Mouse (Mus musculus) midbrain, postnatal 0 days (tissue): ENCODE measurements at regions not wholly inside any gene's neighbourhood (a gene's known extent, or its start where the extent isn't known, plus 50 kb on each side); places are given as distances from the start of the nearest gene placed in this dataset.

ENCODE experiments used
- ATAC-seq: fragments of 200-750 bp; cut with Nextera tagmentation; 2 replicates; pipeline ENCODE4 v1.8.0; 2017; ENCODE audit warnings: moderate number of reproducible peaks, mild to moderate bottlenecking, moderate TSS enrichment, moderate library complexity; ENCODE audit not compliant: low FRiP score
- DNase-seq: peaks from one replicate; pipeline ENCODE4 v3.0.0-alpha.2; 2015; ENCODE audit warnings: low spot score
- H3K27ac ChIP-seq: fragments of 300-500 bp; sonication (generic); 2 replicates; pipeline ENCODE4 v1.5.1; 2014; ENCODE audit warnings: low read depth, mild to moderate bottlenecking, low read length, mixed read lengths
- H3K27me3 ChIP-seq: fragments of 300-500 bp; sonication (generic); 2 replicates; pipeline ENCODE4 v1.6.1; 2014; ENCODE audit warnings: low read length, control low read depth, mixed read lengths; ENCODE audit not compliant: insufficient read depth
- H3K36me3 ChIP-seq: fragments of 300-500 bp; sonication (generic); 2 replicates; pipeline ENCODE4 v1.6.1; 2014; ENCODE audit warnings: low read length, control low read depth, mixed read lengths; ENCODE audit not compliant: insufficient read depth
- H3K4me1 ChIP-seq: fragments of 300-500 bp; sonication (generic); 2 replicates; pipeline ENCODE4 v1.6.1; 2014; ENCODE audit warnings: mild to moderate bottlenecking, control low read depth, antibody characterized with exemption, low read length, mixed read lengths; ENCODE audit not compliant: insufficient read depth
- H3K4me2 ChIP-seq: fragments of 300-500 bp; sonication (generic); 2 replicates; pipeline ENCODE4 v1.6.1; 2014; ENCODE audit warnings: low read depth, mild to moderate bottlenecking, low read length, mixed read lengths; ENCODE audit not compliant: poor library complexity, severe bottlenecking
- H3K4me3 ChIP-seq: fragments of 300-500 bp; sonication (generic); 2 replicates; pipeline ENCODE4 v1.5.1; 2014; ENCODE audit warnings: low read depth, mild to moderate bottlenecking, low read length, moderate library complexity
- H3K9ac ChIP-seq: fragments of 300-500 bp; sonication (generic); replicated peaks from 2 replicates; pipeline ENCODE4 v1.6.1; 2014; ENCODE audit warnings: mild to moderate bottlenecking, low read length, moderate library complexity, mixed read lengths; ENCODE audit not compliant: poor library complexity, severe bottlenecking
- H3K9me3 ChIP-seq: fragments of 300-500 bp; sonication (generic); 2 replicates; pipeline ENCODE4 v1.6.1; 2016; ENCODE audit warnings: low read length, control low read depth
- CTCF ChIP-seq: IDR thresholded peaks from 2 replicates; pipeline ENCODE4 v1.5.1; 2016; ENCODE audit warnings: antibody characterized with exemption, mild to moderate bottlenecking
- WGBS: fragments of 180-500 bp; shearing (Covaris S2); extraction: QIAGEN DNeasy Blood & Tissue Kit; methylation state at CpG from one replicate; pipeline ENCODE4 v1.1.7; 2014; 5-methylcytosine and 5-hydroxymethylcytosine counted together

DNA sequence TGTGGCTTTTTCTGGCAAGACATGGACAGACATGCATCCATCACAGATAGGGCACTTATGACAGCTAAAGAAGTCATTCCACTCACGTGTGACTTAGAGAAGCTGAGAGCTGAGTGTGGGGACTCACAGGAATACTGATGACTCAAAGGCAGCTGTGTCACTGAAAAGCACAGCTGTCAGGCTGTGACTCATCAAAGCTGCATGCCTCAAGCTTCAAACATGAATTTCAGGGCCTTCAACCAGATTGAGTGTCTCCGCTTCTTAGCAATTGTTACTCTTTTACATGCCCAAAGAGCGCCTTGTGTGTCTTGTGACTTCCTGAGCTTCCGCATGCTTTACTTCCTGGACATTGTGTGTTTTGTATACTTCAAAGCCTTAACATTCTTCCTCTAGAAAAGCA, 276.2 kb upstream of the Chrm3 start:
- ATAC-seq (peak; percentile 69), DNase-seq (peak; percentile 17)
- no peaks in the 10 kb centered on the region for H3K4me1 ChIP-seq
- WGBS: 60% methylated on average over 4 of the region's 4 CpGs
- H3K27me3 ChIP-seq: no peaks in the 10 kb centered on the region
- no peak for TF ChIP-seq CTCF
- H3K9ac ChIP-seq: no peak overlapping the region
- no peak overlapping the region for H3K4me3 ChIP-seq
- no peaks in the 10 kb centered on the region for H3K9me3 ChIP-seq
- no peaks in the 10 kb centered on the region for H3K36me3 ChIP-seq
- no peak overlapping the region for H3K4me2 ChIP-seq
- no peak overlapping the region for H3K27ac ChIP-seq

DNA sequence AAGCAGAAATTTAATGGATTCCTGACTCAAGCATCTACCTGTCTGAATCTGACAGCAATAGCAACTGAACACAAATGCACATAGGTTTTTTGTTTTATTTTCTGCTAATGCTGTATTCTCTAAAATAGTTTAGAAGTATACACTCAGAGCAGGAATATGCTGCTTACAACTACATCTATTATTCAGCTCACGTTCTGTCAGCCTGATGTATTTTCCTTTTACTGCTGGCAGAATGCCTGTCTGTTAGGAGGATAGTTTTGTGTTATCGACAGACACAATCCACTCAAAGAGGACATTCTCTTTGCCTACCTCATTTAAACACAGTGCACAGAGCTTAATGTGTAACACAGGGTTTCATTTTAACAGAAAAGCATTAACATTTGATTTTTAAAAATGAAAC, 269.8 kb upstream of the Chrm3 start:
- Histone ChIP-seq H3K27me3 (no peaks in the 10 kb centered on the region), H3K9ac (no peak overlapping the region), H3K27ac (no peak overlapping the region), H3K4me1 (0 out of 2 replicates have a peak, but pooled peaks cover 3% of the 10 kb centered on the region), H3K9me3 (no peaks in the 10 kb centered on the region), H3K4me2 (no peak overlapping the region), H3K36me3 (no peaks in the 10 kb centered on the region), H3K4me3 (no peak overlapping the region)
- DNase-seq (peak; percentile 30), ATAC-seq (no peak)
- WGBS: 40% methylated on average over 2 of the region's 2 CpGs
- TF ChIP-seq CTCF: no peak

DNA sequence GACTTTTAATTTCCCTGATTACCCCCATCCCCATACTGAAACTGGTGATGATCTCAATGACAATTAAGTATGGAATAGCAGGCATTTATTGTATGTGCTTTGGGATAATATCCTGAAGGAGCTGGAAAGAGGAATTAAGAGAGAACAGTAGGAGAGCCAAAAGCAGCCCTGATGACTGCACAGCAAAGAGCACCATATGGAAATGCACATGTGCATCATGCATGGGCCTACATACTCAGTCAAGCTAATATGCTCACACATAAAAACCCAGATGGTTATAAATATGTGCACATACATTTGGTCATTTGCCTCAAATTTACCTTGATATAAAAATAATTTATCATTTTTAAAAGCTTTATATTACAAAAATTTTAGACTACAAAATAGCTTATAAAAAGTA, 259.0 kb upstream of the Chrm3 start:
- Histone ChIP-seq H3K4me3 (no peak overlapping the region), H3K4me2 (no peak overlapping the region), H3K27ac (no peak overlapping the region), H3K9me3 (no peaks in the 10 kb centered on the region), H3K4me1 (no peaks in the 10 kb centered on the region), H3K36me3 (no peaks in the 10 kb centered on the region), H3K27me3 (no peaks in the 10 kb centered on the region), H3K9ac (no peak overlapping the region)
- ATAC-seq (no peak), DNase-seq (no peak)
- no peak for TF ChIP-seq CTCF

DNA sequence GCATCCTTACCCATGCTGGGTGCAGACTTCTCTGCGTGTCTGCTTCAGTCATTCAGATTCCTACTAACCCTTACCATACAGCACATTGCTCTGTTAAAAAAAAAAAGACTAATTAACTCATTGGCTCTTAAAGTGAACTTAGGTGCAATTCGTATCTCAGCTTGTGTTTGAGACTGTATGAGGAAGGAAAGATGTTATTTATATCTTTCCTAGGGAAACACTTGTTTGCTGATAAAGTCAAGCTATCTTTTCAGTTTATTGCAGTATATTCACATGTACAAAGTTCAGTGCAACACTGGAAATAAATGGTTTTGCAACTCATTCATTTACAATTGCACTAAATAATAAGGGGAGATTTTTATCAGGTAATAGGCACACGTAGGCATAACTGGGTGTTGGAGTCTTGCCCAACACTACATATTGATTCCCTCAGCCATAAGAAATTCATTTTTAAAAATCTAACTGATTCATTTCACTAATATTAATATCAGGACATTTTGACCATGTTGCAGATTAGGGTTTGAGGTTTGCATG, 257.8 kb upstream of the Chrm3 start:
- Histone ChIP-seq H3K4me3 (no peak overlapping the region), H3K9ac (no peak overlapping the region), H3K27ac (no peak overlapping the region), H3K4me2 (no peak overlapping the region), H3K36me3 (no peaks in the 10 kb centered on the region), H3K9me3 (no peaks in the 10 kb centered on the region), H3K4me1 (no peaks in the 10 kb centered on the region), H3K27me3 (no peaks in the 10 kb centered on the region)
- DNase-seq (no peak), ATAC-seq (no peak)
- WGBS: 78% methylated on average over 3 of the region's 3 CpGs
- TF ChIP-seq CTCF: no peak

DNA sequence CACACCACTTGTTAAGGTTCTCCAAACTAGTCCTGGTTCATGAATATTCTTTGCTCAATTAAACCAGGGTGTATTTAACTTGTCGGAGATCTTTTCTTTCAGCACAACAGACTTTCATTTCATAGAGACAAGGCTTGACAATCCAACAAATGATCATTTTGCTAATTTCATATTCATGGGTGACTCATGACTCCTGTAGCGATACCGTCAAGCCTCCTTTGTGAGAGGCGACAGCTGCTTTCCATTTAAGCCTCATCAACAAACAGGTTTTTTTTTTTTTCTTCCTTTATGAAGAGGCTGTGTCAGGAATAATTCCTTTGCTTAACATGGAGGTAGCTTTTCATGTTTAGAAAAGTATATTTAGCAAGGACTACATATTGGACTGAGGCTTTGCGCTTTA, 214.3 kb upstream of the Chrm3 start:
- Histone ChIP-seq H3K4me3 (no peak overlapping the region), H3K36me3 (no peaks in the 10 kb centered on the region), H3K4me2 (no peak overlapping the region), H3K27me3 (no peaks in the 10 kb centered on the region), H3K27ac (no peak overlapping the region), H3K9me3 (no peaks in the 10 kb centered on the region), H3K9ac (no peak overlapping the region), H3K4me1 (no peaks in the 10 kb centered on the region)
- 65% methylated on average over 5 of the region's 5 CpGs for WGBS
- ATAC-seq: no peak
- TF ChIP-seq CTCF: no peak
- no peak for DNase-seq

DNA sequence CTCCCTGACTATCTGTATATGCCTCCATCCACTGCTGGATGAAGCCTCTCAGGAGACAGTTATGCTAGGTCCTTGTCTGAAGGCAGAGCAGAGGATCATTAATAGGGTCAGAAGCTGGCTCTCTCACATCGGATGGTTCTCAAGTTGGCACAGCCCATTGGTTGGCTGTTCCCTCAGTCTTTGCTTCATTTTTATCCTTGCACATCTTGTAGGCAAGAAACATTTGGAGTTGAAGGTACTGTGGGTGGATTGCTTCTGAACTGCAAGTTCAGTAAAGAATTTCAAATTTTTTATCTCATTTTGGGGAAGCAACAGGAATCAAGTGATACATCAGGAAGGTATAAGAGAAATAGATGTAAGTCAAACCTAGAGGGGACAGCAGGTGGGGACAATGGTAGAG, 206.2 kb upstream of the Chrm3 start:
- no peak for ATAC-seq
- H3K27me3 ChIP-seq: no peaks in the 10 kb centered on the region
- 94% methylated on average over 1 of the region's 1 CpGs for WGBS

More for the DNA sequence above, 206.2 kb upstream of the Chrm3 start:
- Histone ChIP-seq H3K9me3 (no peaks in the 10 kb centered on the region), H3K4me3 (no peak overlapping the region), H3K4me1 (no peaks in the 10 kb centered on the region), H3K9ac (no peak overlapping the region), H3K27ac (no peak overlapping the region), H3K4me2 (no peak overlapping the region), H3K36me3 (no peaks in the 10 kb centered on the region)
- DNase-seq: no peak
- no peak for TF ChIP-seq CTCF
